Mouse (Mus musculus): ENCODE measurements at regions not wholly inside any gene's neighbourhood (a gene's known extent, or its start where the extent isn't known, plus 50 kb on each side); places are given as distances from the start of the nearest gene placed in this dataset.

- ATAC-seq (ENCODE audit: low TSS enrichment) = peak; percentile 59; the same call in 1 of the 2 replicates
Observed at GRCm38 (mm10) chr10:48877477-48878473, 910.8 kb downstream of the Grik2 start.

- ATAC-seq (ENCODE audit: low TSS enrichment) = peak; percentile 98
Observed at GRCm38 (mm10) chr10:48872978-48873377, 915.6 kb downstream of the Grik2 start.
